Mouse (Mus musculus): ENCODE data around the gene Rwdd3. TPM values are rescaled to one million over a fixed set of nuclear protein-coding genes. Genes with fewer than 3 reads are reported as not detected.

Gene Rwdd3
- polyA plus RNA-seq, 1 experiment, result 3.3 TPM

GRCm38 (mm10) chr3:121156043-121156442 lies 15.5 kb downstream of the Rwdd3 start:
- Histone ChIP-seq H3K4me3 (no peak overlapping the region), H3ac (ENCODE audit: control insufficient read depth, insufficient read length) (no peak overlapping the region), H3K79me2 (ENCODE audit: control insufficient read depth, insufficient read depth) (no peaks in the 10 kb centered on the region), H3K27me3 (ENCODE audit: control insufficient read depth, insufficient read depth, insufficient read length) (no peaks in the 10 kb centered on the region), H3K36me3 (ENCODE audit: control insufficient read depth, insufficient read depth) (no peaks in the 10 kb centered on the region), H3K4me2 (ENCODE audit: low read depth) (no peak overlapping the region)
- TF ChIP-seq E2F4 (IDR thresholded peaks at IDR 0.05; ENCODE audit: insufficient read depth), result no peak

GRCm38 (mm10) chr3:121133937-121134336 lies 37.6 kb downstream of the Rwdd3 start:
- no peaks in the 10 kb centered on the region for H3K27me3 ChIP-seq (ENCODE audit: control insufficient read depth, insufficient read depth, insufficient read length)
- H3ac ChIP-seq (ENCODE audit: control insufficient read depth, insufficient read length), result no peak overlapping the region
- H3K36me3 ChIP-seq (ENCODE audit: control insufficient read depth, insufficient read depth), result no peaks in the 10 kb centered on the region
- TF ChIP-seq CEBPB (IDR thresholded peaks at IDR 0.05; ENCODE audit: insufficient read depth, poor library complexity, severe bottlenecking) (no peak), TCF3 (IDR thresholded peaks at IDR 0.05; ENCODE audit: insufficient read length, low read depth) (no peak), SRF (IDR thresholded peaks at IDR 0.05; ENCODE audit: control insufficient read depth, insufficient read length, low read depth) (no peak), MYOD1 (IDR thresholded peaks at IDR 0.05; ENCODE audit: control insufficient read depth in 1 of 3, insufficient read length in 2 of 3, low read depth in 2 of 3) (no peak), POLR2A (IDR thresholded peaks at IDR 0.05; ENCODE audit: insufficient read length, low read depth) (no peak), TCF12 (IDR thresholded peaks at IDR 0.05; ENCODE audit: insufficient read depth, poor library complexity, severe bottlenecking) (no peak), MAX (IDR thresholded peaks at IDR 0.05; ENCODE audit: low read depth) (no peak), REST (IDR thresholded peaks at IDR 0.05; ENCODE audit: insufficient read depth, insufficient read length) (no peak), MYOG (IDR thresholded peaks at IDR 0.05; ENCODE audit: control insufficient read depth in 1 of 3, insufficient read depth in 1 of 3, insufficient read length in 2 of 3, low read depth in 2 of 3) (no peak), POLR2AphosphoS2 (IDR thresholded peaks at IDR 0.05; ENCODE audit: insufficient read length, low read depth) (no peak), E2F4 (IDR thresholded peaks at IDR 0.05; ENCODE audit: insufficient read depth) (no peak), USF1 (IDR thresholded peaks at IDR 0.05; ENCODE audit: low read depth) (no peak)
- no peak overlapping the region for H3K4me2 ChIP-seq (ENCODE audit: low read depth)
- H3K79me2 ChIP-seq (ENCODE audit: control insufficient read depth, insufficient read depth), result no peaks in the 10 kb centered on the region
- no peak overlapping the region for H3K4me3 ChIP-seq

GRCm38 (mm10) chr3:121133039-121133438 lies 38.5 kb downstream of the Rwdd3 start:
- Histone ChIP-seq H3K79me2 (ENCODE audit: control insufficient read depth, insufficient read depth) (no peaks in the 10 kb centered on the region), H3K4me2 (ENCODE audit: low read depth) (no peak overlapping the region), H3K27me3 (ENCODE audit: control insufficient read depth, insufficient read depth, insufficient read length) (no peaks in the 10 kb centered on the region), H3K4me3 (no peak overlapping the region), H3K36me3 (ENCODE audit: control insufficient read depth, insufficient read depth) (no peaks in the 10 kb centered on the region), H3ac (ENCODE audit: control insufficient read depth, insufficient read length) (no peak overlapping the region)
- TF ChIP-seq MYOG (IDR thresholded peaks at IDR 0.05; ENCODE audit: control insufficient read depth in 1 of 3, insufficient read depth in 1 of 3, insufficient read length in 2 of 3, low read depth in 2 of 3), result no peak
- TF ChIP-seq USF1 (IDR thresholded peaks at IDR 0.05; ENCODE audit: low read depth), result no peak

- no peak overlapping the region for H3K4me3 ChIP-seq
- no peak overlapping the region for H3ac ChIP-seq (ENCODE audit: control insufficient read depth, insufficient read length)
- H3K4me2 ChIP-seq (ENCODE audit: low read depth), result no peak overlapping the region
- H3K79me2 ChIP-seq (ENCODE audit: control insufficient read depth, insufficient read depth), result no peaks in the 10 kb centered on the region
- TF ChIP-seq E2F4 (IDR thresholded peaks at IDR 0.05; ENCODE audit: insufficient read depth) (no peak), USF1 (IDR thresholded peaks at IDR 0.05; ENCODE audit: low read depth) (no peak), TCF3 (IDR thresholded peaks at IDR 0.05; ENCODE audit: insufficient read length, low read depth) (no peak), POLR2AphosphoS2 (IDR thresholded peaks at IDR 0.05; ENCODE audit: insufficient read length, low read depth) (no peak), POLR2A (IDR thresholded peaks at IDR 0.05; ENCODE audit: insufficient read length, low read depth) (no peak)
- H3K27me3 ChIP-seq (ENCODE audit: control insufficient read depth, insufficient read depth, insufficient read length), result no peaks in the 10 kb centered on the region
- no peaks in the 10 kb centered on the region for H3K36me3 ChIP-seq (ENCODE audit: control insufficient read depth, insufficient read depth)
Measured at GRCm38 (mm10) chr3:121127171-121127570, 44.3 kb downstream of the Rwdd3 start.

- H3K79me2 ChIP-seq (ENCODE audit: control insufficient read depth, insufficient read depth), result no peaks in the 10 kb centered on the region
- H3K4me2 ChIP-seq (ENCODE audit: low read depth), result peak overlapping the region; percentile 33
- no peaks in the 10 kb centered on the region for H3K36me3 ChIP-seq (ENCODE audit: control insufficient read depth, insufficient read depth)
- H3K4me3 ChIP-seq, result no peak overlapping the region
- no peak overlapping the region for H3ac ChIP-seq (ENCODE audit: control insufficient read depth, insufficient read length)
- no peaks in the 10 kb centered on the region for H3K27me3 ChIP-seq (ENCODE audit: control insufficient read depth, insufficient read depth, insufficient read length)
- TF ChIP-seq USF1 (IDR thresholded peaks at IDR 0.05; ENCODE audit: low read depth) (no peak), SRF (IDR thresholded peaks at IDR 0.05; ENCODE audit: control insufficient read depth, insufficient read length, low read depth) (no peak), TCF3 (IDR thresholded peaks at IDR 0.05; ENCODE audit: insufficient read length, low read depth) (no peak), MAX (IDR thresholded peaks at IDR 0.05; ENCODE audit: low read depth) (no peak), POLR2A (IDR thresholded peaks at IDR 0.05; ENCODE audit: insufficient read length, low read depth) (no peak), REST (IDR thresholded peaks at IDR 0.05; ENCODE audit: insufficient read depth, insufficient read length) (no peak), E2F4 (IDR thresholded peaks at IDR 0.05; ENCODE audit: insufficient read depth) (no peak), POLR2AphosphoS2 (IDR thresholded peaks at IDR 0.05; ENCODE audit: insufficient read length, low read depth) (no peak), MYOG (IDR thresholded peaks at IDR 0.05; ENCODE audit: control insufficient read depth in 1 of 3, insufficient read depth in 1 of 3, insufficient read length in 2 of 3, low read depth in 2 of 3) (no peak), MYOD1 (IDR thresholded peaks at IDR 0.05; ENCODE audit: control insufficient read depth in 1 of 3, insufficient read length in 2 of 3, low read depth in 2 of 3) (no peak), CEBPB (IDR thresholded peaks at IDR 0.05; ENCODE audit: insufficient read depth, poor library complexity, severe bottlenecking) (no peak), TCF12 (IDR thresholded peaks at IDR 0.05; ENCODE audit: insufficient read depth, poor library complexity, severe bottlenecking) (no peak)
Measured at GRCm38 (mm10) chr3:121126476-121126875, 45.0 kb downstream of the Rwdd3 start.
